Mouse (Mus musculus): ENCODE measurements around the gene Naip1.
"Not testable (repeated sequence)": the region's sequence is repeated elsewhere in the genome, so short reads cannot be mapped to it uniquely, and the experiment has no call there.

The Naip1 gene

DNA sequence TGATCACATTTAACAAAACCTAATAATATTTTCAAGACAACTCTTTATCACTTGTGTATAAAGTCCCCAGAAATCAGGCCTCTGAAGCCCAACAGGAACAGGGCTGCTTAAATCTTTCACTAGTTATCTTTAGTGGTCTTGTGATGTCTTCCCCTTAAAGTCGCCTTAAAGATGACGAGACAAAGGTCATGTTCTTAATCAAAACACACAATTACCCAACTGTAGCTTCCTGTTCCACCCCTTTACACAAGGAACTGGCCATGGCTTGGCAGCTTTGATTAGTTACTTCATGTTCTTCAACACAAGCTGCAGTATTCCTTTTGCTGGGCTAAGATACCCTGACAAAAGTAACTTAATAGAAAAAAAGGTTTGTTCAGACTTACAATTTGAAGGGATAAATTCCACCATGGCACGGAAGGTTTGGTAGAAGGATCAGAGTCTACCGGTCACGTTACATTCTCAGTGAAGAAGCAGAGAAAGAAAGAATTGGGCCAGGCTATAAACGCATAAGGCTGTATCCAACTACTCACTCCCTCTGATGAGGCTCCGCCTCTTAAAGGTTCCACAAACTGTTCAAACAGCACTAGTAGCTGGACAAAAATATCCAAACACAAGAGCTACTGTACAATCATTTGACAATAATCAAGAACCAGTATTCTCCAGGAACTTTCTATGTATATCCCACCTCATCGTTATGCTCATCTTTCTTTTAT lies at the start of gene Naip1:
Naip1 (minus strand) TSS at position 455 of the 713 bp plus-strand sequence.
- not testable (repeated sequence) for DNase-seq (ENCODE audit: low read depth, low spot score)

DNA sequence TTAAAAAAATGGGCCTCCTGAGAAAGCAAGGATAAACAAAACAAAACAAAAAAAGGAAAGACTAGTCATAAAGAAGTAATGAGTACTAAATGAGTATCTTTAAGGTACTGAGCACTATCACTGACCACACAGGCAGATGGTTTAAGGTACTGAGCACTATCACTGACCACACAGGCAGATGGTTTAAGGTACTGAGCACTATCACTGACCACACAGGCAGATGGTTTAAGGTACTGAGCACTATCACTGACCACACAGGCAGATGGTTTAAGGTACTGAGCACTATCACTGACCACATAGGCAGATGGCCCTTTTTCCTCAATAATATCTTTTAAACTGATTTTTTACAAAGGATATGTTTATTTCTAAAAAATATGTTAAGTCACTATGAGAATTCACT lies 47.0 kb upstream of the Naip1 start:
- not testable (repeated sequence) for DNase-seq (ENCODE audit: low read depth, low spot score)

DNA sequence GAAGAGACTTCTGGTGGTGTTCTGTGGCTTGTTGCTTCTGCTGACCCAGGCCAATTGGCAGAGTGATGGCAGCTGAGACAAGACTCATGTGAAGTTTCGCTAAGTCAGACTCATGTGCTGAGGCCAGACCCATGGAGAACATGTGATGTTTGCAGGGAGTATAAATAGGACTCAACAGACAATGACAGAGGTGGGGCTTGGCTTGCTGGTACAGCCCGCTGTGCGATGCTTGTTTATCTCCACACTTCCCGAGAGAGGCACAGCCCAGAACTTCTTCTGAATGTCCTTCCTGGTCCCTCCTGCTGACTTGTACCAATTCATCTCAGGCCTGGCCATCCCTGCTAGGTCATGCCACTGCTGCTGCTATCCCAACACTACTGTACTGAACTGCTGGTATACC lies 42.7 kb upstream of the Naip1 start:
- no peak for DNase-seq (ENCODE audit: low read depth, low spot score)

DNA sequence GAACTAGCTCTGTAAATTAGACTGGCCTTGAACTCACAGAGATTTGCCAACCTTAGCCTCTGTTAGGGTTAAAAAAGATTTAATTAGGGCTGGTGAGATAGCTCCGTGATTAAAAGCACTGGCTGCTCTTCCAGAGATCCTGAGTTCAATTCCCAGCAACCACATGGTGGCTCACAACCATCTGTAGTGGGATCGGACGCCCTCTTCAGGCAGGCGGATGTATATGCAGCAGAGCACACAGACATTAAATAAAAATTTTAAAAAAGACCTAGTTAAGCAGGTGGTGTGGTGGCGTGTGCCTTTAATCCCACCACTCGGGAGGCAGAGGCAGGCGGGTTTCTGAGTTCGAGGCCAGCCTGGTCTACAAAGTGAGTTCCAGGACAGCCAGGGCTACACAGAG lies 41.7 kb upstream of the Naip1 start:
- peak; percentile 12 for DNase-seq (ENCODE audit: low read depth, low spot score)

DNA sequence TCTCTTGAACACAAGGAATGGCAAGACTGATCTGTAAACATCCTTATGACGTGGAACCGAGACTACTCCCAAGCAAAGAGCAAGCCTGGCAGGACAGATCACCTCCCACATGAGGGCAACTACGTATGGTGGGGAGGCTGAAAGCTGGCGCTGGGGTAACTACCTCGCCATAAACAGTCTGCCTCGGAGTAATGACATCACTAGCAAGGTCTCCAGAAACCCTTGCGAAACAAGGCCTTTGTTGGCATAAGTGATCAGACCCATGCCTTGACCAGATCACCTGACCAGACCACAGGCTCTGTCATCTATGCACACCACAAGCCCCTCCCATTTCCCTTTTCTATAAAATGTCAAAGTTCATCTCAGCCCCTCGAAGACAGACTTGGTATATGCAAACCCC lies 40.6 kb upstream of the Naip1 start:
- no peak for DNase-seq (ENCODE audit: low read depth, low spot score)

DNA sequence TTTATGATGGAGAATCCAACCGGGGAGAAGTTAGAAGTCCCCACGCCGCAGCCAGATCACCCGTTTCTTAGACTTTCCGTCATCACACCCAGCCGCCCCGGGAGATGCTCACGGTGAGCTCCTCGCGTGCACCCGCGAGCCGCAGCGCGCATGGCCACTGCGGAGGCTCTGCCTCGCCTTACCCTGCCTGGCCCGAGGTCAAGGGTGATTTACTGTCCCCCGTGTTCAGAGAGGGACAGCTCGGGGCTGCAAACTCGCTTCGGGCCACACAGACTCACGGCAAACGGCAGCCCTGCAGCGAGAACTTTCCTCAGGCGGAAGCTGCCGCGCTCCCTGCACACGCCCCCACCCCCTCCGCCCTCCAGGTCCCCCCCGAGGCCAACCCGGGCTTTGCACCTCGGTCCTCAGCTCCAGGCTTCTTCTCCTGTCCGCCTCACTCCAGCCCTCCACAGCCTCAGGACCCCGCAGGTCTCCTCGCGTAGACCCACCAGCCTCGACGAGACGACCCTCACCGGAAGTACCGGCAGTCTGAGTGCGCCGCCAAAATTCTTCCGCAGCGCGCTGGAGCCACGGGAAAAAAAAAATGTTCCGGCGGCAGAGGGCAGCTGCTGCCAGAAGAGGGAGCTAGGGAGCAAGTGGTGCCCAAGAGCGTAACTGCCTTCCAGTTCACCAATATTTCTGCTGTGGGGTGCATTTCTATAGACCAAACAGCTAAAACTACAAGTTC lies 39.6 kb upstream of the Naip1 start, which contains the start of gene Gtf2h2:
Gtf2h2 (minus strand) TSS at position 519 of the 727 bp plus-strand sequence.
- peak; percentile 95 for DNase-seq (ENCODE audit: low read depth, low spot score)

DNA sequence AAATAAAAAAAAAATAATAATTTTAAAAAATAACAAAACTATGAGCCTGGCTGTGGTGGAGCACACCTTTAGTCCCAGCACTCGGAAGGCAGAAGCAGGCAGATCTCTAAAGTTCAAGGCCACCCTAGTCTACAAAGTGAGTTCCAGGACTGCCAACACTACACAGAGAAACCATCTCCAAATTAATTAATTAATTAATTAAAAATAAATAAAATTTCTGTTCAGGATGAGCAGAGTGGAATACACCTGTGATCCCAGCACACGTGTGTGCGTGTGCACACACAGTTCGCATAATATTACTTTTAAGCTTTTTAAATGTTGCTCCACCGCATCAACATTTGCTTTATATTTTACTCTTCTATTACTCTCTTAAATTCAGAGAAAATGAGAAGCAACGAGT lies 39.0 kb upstream of the Naip1 start:
- DNase-seq (ENCODE audit: low read depth, low spot score) = no peak

DNA sequence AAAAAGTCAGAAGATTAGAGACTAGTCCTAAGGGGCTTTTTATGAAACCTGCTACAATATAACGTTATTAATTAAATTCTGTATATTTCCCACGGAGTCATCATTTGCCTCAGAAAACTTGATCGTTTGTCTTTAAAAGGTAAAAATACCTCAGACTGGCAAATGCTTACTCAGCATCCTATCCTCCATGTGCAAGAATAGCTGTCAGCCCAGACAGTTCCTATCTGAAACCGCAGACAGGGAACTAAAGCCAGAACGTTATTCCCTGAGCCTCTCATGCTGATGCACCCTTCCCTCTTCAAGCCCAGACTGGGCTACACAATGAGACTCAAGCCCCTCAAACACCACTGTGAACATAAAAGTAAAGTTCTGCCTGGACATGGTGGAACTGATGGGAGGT lies 37.8 kb upstream of the Naip1 start:
- no peak for DNase-seq (ENCODE audit: low read depth, low spot score)

DNA sequence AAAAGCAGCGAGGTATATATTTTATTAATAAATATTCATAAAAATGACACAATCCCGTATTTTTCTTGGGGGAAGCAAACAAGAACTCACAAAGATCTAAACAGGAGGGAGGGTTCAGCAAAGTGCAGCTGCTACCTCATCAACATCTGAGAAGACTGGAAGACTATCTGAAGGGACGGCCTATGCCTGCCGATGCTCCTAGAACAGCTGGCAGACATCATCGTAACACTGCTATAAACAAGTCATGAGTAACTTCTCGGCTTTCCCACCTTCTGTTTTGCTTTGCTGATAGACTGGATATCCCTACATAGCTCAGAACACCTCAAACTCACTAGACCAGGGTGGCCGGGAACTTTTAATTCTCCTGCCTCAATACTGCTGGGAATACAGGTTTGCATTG lies 30.9 kb upstream of the Naip1 start:
- DNase-seq (ENCODE audit: low read depth, low spot score) = no peak

DNA sequence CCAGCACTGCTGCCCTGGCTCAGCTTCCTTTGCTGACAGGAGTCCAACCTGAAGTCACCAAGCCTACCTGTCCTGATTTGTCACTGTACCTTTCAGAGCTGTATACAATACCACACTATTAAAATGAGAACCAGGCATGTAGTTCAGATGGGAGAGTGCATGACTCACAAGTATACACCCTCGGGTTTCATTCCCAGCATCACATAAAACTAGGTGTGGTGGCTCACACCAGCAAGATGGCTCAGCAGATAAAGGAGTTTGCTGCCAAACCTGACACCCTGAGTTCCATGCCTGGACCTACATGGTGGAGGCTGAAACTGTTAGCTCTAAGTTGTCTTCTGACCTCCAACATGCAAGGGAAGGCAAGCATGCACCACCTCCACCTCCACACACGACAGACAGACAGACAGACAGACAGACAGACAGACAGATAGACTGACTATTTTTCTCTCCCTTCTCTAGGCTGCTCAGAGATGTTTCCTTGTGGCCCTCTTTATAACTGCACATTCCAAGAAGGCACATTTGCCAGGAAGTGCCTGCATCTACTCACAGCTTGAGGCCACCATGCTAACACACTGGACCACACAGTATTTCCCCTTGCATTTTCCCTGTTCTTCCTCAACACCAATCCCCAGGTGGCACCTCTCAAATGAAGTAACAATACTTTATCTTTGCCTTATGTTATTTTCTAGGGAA lies 11.0 kb upstream of the Naip1 start:
- no peak for DNase-seq (ENCODE audit: low read depth, low spot score)

DNA sequence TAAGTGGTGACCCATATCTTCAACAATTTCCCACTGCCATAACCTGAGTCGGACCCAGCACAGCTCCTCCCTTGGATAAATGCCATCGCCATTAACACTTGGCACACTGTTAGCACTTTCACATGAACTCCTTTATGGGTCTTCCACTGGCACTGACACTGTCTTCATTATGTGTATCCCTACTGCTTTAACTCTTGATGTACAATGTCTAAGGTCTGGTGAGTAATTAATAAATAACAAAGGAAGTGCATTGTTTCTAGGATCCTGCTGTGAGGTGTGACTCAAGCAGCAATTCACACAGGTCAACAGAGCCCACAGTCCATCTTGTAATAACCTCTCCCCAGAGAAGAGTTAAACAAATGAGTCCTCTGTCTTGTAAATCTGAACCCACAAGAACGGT lies 8.7 kb upstream of the Naip1 start:
- no peak for DNase-seq (ENCODE audit: low read depth, low spot score)

DNA sequence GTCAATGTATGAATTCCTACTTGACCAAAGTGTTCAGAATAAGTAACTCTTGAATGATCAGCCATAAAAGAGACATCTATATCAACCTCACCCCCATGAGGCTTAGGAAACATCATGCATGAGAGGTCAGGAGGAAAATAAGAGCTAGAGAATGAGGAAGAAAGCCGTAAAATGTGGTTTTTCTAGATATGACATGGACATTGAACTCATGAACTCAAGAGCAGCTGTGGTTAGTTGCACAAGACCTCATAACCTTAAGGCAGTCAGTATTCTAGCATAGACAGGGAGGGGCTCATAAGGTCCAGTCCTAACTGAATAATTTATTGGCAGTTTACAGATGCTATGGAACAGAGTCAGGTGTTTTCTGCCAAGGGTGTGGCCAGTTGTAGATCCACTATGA lies 3.2 kb downstream of the Naip1 start:
- peak; percentile 46 for DNase-seq (ENCODE audit: low read depth, low spot score)

DNA sequence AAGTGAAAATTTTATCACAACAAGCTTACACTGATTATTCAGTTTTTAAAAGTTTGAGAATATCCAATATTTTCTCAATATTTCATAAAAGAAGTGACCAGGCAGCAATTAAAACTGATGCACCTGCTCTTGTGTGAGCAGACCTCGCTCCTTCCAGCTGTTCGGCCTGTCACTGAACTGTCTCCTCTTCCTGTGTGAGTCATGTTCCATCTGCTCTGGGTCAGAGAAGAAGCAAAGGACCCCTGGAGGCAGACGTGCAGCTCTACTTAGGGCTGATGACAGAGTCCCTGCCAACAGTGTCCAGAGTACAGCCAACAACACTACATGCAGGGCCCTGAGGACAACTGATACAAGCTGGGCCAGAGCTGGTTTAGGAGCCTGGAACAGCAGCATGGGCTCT lies 12.6 kb downstream of the Naip1 start:
- DNase-seq (ENCODE audit: low read depth, low spot score) = peak; percentile 54

DNA sequence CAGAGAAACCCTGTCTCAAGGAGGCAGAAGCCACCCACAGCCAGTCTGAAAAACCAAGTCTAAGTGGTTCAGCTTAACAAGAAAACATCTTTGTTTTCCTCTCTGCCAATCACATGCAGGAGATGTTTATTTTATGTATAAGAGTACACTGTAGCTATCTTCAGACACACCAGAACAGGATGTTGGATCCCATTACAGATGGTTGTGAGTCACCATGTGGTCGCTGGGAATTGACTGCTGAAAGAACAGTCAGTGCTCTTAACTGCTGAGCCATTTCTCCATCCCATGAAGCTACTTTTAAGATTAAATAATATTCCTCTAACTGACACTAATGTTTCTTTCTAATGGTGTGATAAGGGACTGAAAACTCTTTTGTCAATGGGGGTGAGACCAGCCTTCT lies 14.0 kb downstream of the Naip1 start:
- DNase-seq (ENCODE audit: low read depth, low spot score) = no peak

DNA sequence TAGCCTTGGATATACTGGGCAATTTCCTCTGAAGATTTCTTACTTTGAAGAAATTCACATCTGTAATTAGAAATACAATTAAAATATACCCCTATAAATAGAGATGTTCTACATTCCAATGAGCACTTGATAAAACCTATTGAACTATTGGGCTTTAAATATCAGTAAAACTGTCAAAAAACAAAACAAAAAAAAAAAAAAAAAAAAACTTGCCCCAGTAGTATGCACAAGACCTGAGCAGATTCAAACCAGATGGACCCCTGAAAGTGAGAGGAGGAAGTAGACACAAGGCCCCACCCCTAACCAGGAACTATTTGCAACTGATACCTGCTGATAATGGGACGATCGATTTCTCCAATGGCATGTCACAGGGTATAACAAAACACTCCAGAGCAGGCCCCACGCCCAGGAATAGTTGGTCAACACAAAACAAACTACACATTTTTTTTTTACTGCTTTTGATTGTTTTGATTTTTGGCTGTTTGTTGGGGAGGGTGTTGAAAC lies 15.3 kb downstream of the Naip1 start:
- DNase-seq (ENCODE audit: low read depth, low spot score) = peak; percentile 92

DNA sequence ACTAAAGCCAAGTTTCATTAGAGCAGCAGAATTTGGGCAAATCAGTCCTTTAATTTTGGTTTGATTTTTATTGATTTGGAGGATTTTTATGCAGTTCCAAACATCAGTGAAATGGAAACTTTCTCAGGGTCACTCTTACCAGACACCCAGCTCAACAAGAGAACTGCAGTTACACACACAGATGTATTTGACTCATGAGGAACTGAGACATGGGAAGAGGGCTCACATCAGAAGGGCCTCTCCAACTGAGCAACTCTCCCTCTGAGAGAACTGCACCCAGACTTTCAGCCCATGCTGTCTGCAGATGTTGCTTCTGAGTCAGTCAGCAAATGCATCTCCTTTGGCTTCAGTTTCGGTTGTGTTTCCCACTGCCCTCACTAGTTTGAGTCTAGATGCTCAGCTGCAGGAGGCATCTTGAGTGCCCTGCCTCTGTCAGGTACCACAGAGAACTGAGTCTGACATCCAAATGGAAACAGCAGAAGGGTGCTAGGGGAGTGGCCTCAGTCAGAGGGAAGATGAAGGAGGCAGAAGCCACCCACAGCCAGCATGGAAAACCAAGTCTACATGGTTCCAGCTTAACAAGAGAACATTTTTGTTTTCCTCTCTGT lies 16.0 kb downstream of the Naip1 start:
- peak; percentile 94 for DNase-seq (ENCODE audit: low read depth, low spot score)

DNA sequence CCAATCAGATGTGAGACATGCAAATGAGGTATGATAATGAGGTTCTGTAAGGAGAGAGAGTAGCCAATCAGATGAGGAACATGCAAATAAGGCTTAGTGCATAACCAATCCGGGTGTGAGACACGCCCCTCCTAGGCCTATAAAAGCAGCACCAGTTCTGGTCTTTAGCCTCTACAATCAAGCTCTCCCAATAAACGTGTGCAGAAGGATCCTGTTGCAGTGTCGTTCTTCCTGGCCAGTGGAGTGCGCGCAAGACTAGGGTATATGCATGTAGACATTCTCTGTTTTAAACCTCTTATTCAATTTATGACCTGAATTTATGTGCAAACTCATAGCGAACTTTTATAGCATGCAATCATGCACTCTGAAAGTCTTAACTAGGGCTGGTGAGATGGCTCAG lies 32.7 kb downstream of the Naip1 start:
- not testable (repeated sequence) for DNase-seq (ENCODE audit: low read depth, low spot score)

DNA sequence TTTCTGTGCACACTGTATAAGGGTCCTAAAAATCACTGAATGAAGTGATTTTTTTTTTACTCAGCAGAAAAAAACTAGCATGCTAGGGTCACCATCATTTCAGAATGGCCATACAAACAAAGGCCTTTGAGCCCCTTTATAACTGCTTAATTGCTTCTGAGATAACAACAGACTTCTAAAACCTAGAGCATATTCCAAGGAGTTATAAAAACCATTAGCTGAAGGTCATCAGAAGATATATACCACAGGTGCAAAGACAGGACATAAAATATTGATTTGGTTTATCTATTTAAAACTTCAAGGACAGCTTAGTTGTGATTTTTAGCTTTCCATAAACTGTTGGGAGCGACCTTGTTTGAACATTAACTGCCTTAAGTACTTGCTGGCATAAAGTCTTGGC lies 38.2 kb downstream of the Naip1 start:
- no peak for DNase-seq (ENCODE audit: low read depth, low spot score)

DNA sequence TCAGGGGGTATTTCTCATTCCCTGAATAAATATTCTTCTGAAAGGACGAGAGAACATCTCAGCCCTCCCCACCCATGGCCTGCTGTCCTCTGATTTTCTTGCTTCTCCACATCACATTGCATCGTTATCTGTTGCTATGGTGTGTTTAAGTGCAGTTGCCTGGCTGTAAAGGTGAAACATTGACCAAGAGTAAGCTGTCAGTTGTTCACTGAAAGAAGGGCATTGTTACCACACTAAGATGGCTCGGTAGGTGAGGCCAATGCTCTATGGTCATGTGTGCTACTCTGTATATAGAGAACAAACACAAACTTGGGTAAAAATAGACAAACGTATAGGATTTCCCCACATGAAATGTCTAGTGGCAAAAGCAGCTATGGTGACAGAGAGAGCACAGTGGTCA lies 42.8 kb downstream of the Naip1 start:
- DNase-seq (ENCODE audit: low read depth, low spot score) = no peak

DNA sequence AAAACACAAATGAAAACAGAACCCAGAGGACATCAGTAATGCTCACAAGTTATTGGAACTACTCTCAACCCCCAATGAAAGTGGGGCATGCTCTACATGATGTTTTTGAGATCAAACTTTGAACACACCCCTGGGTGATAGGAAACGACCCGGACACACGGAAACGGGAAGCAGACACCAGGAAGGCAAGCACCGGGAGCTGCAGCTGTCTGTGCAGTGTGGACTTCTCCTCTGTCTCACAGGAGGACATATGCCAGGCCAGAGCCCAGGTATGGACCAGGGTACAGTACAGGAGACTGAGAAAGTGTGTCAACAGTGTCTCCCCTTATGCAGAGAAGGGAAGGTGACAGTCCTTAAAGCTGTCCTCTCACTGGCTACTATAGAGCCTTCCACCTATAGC lies 43.5 kb downstream of the Naip1 start:
- peak; percentile 97 for DNase-seq (ENCODE audit: low read depth, low spot score)

DNA sequence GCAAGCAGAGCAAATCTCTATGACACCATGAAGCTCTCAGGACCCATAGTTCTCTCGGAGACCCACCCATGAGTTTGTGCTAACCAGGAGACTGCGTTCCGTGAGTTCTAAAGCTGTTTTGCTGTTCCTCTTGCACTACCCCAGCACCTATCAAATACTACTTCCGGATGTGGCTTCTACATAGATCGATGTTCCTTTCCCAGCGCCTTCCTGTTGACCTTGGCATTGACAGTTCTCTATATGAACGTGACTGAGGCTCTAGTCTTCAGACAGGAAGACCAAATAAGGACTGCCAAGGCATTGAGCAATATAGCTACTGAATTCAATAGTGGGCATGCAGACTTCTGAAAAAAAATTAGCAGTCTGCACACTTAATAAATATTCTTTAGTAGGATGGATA lies 44.4 kb downstream of the Naip1 start:
- DNase-seq (ENCODE audit: low read depth, low spot score) = no peak
